Mouse (Mus musculus) heart, embryonic 13.5 days (tissue): ENCODE measurements at regions not wholly inside any gene's neighbourhood (a gene's known extent, or its start where the extent isn't known, plus 50 kb on each side); places are given as distances from the start of the nearest gene placed in this dataset.
"Not testable (repeated sequence)": the region's sequence is repeated elsewhere in the genome, so short reads cannot be mapped to it uniquely, and the experiment has no call there.

ENCODE experiments used
- ATAC-seq: fragments of 200-750 bp; cut with Nextera tagmentation; 2 replicates; pipeline ENCODE4 v1.8.0; 2017; ENCODE audit warnings: moderate TSS enrichment; ENCODE audit not compliant: insufficient number of reproducible peaks, low FRiP score, low TSS enrichment; ENCODE audit errors: extremely low read depth
- H3K27ac ChIP-seq: fragments of 300-500 bp; sonication (generic); replicated peaks from 2 replicates; pipeline ENCODE4 v1.5.1; 2015; ENCODE audit warnings: moderate library complexity, mild to moderate bottlenecking, inconsistent platforms
- H3K27me3 ChIP-seq: fragments of 300-500 bp; sonication (generic); replicated peaks from 2 replicates; pipeline ENCODE4 v1.6.1; 2015; ENCODE audit warnings: mild to moderate bottlenecking, inconsistent platforms
- H3K36me3 ChIP-seq: fragments of 300-500 bp; sonication (generic); 2 replicates; pipeline ENCODE4 v1.6.1; 2015; ENCODE audit warnings: mild to moderate bottlenecking, inconsistent platforms
- H3K4me1 ChIP-seq: fragments of 300-500 bp; sonication (generic); 2 replicates; pipeline ENCODE4 v1.6.1; 2015; ENCODE audit warnings: inconsistent platforms
- H3K4me2 ChIP-seq: fragments of 300-500 bp; sonication (generic); 2 replicates; pipeline ENCODE4 v1.6.1; 2015; ENCODE audit warnings: inconsistent platforms, mild to moderate bottlenecking, moderate library complexity
- H3K4me3 ChIP-seq: fragments of 300-500 bp; sonication (generic); 2 replicates; pipeline ENCODE4 v1.5.1; 2015; ENCODE audit warnings: moderate library complexity, mild to moderate bottlenecking, inconsistent platforms
- H3K9ac ChIP-seq: fragments of 300-500 bp; sonication (generic); 2 replicates; pipeline ENCODE4 v1.6.1; 2015; ENCODE audit warnings: inconsistent platforms, mild to moderate bottlenecking, moderate library complexity
- H3K9me3 ChIP-seq: fragments of 300-500 bp; sonication (generic); 2 replicates; pipeline ENCODE4 v1.6.1; 2016; ENCODE audit warnings: inconsistent platforms
- WGBS: fragments of 180-500 bp; shearing (Covaris S2); methylation state at CpG from one replicate; pipeline ENCODE4 v1.1.7; 2015; ENCODE audit warnings: mixed read lengths; 5-methylcytosine and 5-hydroxymethylcytosine counted together

GRCm38 (mm10) chr3:40339492-40340030 is 191.5 kb upstream of the Intu start:
- ATAC-seq: no peak

GRCm38 (mm10) chr3:40355103-40355502 is 176.0 kb upstream of the Intu start:
- Histone ChIP-seq H3K9me3 (no peaks in the 10 kb centered on the region), H3K9ac (no peak overlapping the region), H3K4me1 (no peaks in the 10 kb centered on the region), H3K27ac (no peak overlapping the region), H3K36me3 (no peaks in the 10 kb centered on the region), H3K27me3 (no peaks in the 10 kb centered on the region), H3K4me3 (no peak overlapping the region), H3K4me2 (no peak overlapping the region)
- ATAC-seq: no peak
- WGBS: 74% methylated on average over 4 of the region's 4 CpGs

More at GRCm38 (mm10) chr3:40339492-40340030, 191.5 kb upstream of the Intu start:
- Histone ChIP-seq H3K27me3 (no peaks in the 10 kb centered on the region), H3K36me3 (no peaks in the 10 kb centered on the region), H3K27ac (no peak overlapping the region), H3K4me3 (no peak overlapping the region), H3K9ac (no peak overlapping the region), H3K4me1 (no peaks in the 10 kb centered on the region), H3K9me3 (no peaks in the 10 kb centered on the region), H3K4me2 (no peak overlapping the region)
- WGBS: 74% methylated on average over 5 of the region's 5 CpGs

GRCm38 (mm10) chr3:40368421-40368820 is 162.7 kb upstream of the Intu start:
- no peaks in the 10 kb centered on the region for H3K36me3 ChIP-seq
- no peak overlapping the region for H3K4me3 ChIP-seq
- ATAC-seq: no peak
- H3K4me1 ChIP-seq: no peaks in the 10 kb centered on the region
- no peaks in the 10 kb centered on the region for H3K27me3 ChIP-seq
- H3K27ac ChIP-seq: no peak overlapping the region
- no peak overlapping the region for H3K4me2 ChIP-seq
- WGBS: 73% methylated on average over 4 of the region's 4 CpGs
- H3K9ac ChIP-seq: no peak overlapping the region
- H3K9me3 ChIP-seq: no peaks in the 10 kb centered on the region

- Histone ChIP-seq H3K27ac (no peak overlapping the region), H3K4me1 (no peaks in the 10 kb centered on the region), H3K9me3 (no peaks in the 10 kb centered on the region), H3K4me3 (no peak overlapping the region), H3K9ac (no peak overlapping the region), H3K36me3 (no peaks in the 10 kb centered on the region), H3K27me3 (no peaks in the 10 kb centered on the region), H3K4me2 (no peak overlapping the region)
- ATAC-seq: no peak
- 57% methylated on average over 7 of the region's 7 CpGs for WGBS
These were observed 159.7 kb upstream of the Intu start for GRCm38 (mm10) chr3:40371411-40371810.

- H3K4me3 ChIP-seq, H3K27me3 ChIP-seq, H3K9ac ChIP-seq, H3K4me1 ChIP-seq, H3K27ac ChIP-seq, ATAC-seq, H3K9me3 ChIP-seq, H3K4me2 ChIP-seq, H3K36me3 ChIP-seq: not testable (repeated sequence)
These were observed 154.9 kb upstream of the Intu start for GRCm38 (mm10) chr3:40376220-40376619.

GRCm38 (mm10) chr3:40377416-40377815 is 153.7 kb upstream of the Intu start:
- 68% methylated on average over 7 of the region's 7 CpGs for WGBS
- H3K4me1 ChIP-seq: no peaks in the 10 kb centered on the region
- H3K27ac ChIP-seq: no peak overlapping the region
- H3K36me3 ChIP-seq: no peaks in the 10 kb centered on the region
- H3K4me2 ChIP-seq: no peak overlapping the region
- H3K9ac ChIP-seq: no peak overlapping the region
- H3K9me3 ChIP-seq: no peaks in the 10 kb centered on the region
- no peak for ATAC-seq
- H3K4me3 ChIP-seq: no peak overlapping the region
- H3K27me3 ChIP-seq: no peaks in the 10 kb centered on the region

GRCm38 (mm10) chr3:40379063-40379462 is 152.0 kb upstream of the Intu start:
- H3K4me1 ChIP-seq: no peaks in the 10 kb centered on the region
- no peak overlapping the region for H3K27ac ChIP-seq
- WGBS: 64% methylated on average over 2 of the region's 2 CpGs
- H3K4me2 ChIP-seq: no peak overlapping the region
- H3K36me3 ChIP-seq: no peaks in the 10 kb centered on the region
- ATAC-seq: no peak
- no peak overlapping the region for H3K4me3 ChIP-seq
- no peak overlapping the region for H3K9ac ChIP-seq
- no peaks in the 10 kb centered on the region for H3K9me3 ChIP-seq
- no peaks in the 10 kb centered on the region for H3K27me3 ChIP-seq

GRCm38 (mm10) chr3:40391631-40392030 is 139.5 kb upstream of the Intu start:
- WGBS: 45% methylated on average over 6 of the region's 6 CpGs
- no peak for ATAC-seq
- Histone ChIP-seq H3K4me1 (no peaks in the 10 kb centered on the region), H3K27me3 (peaks cover 4% of the 10 kb centered on the region; the same call in 1 of the 2 replicates), H3K27ac (no peak overlapping the region), H3K9me3 (no peaks in the 10 kb centered on the region), H3K4me2 (no peak overlapping the region), H3K4me3 (no peak overlapping the region), H3K9ac (no peak overlapping the region), H3K36me3 (no peaks in the 10 kb centered on the region)

- Histone ChIP-seq H3K36me3 (no peaks in the 10 kb centered on the region), H3K9me3 (no peaks in the 10 kb centered on the region), H3K4me1 (no peaks in the 10 kb centered on the region), H3K27me3 (peaks cover 4% of the 10 kb centered on the region; the same call in 1 of the 2 replicates), H3K27ac (no peak overlapping the region), H3K4me2 (no peak overlapping the region), H3K4me3 (no peak overlapping the region), H3K9ac (no peak overlapping the region)
- 78% methylated on average over 12 of the region's 12 CpGs for WGBS
- no peak for ATAC-seq
These were observed 132.9 kb upstream of the Intu start for GRCm38 (mm10) chr3:40398184-40398583.

- Histone ChIP-seq H3K36me3 (no peaks in the 10 kb centered on the region), H3K4me1 (no peaks in the 10 kb centered on the region), H3K27ac (no peak overlapping the region), H3K27me3 (no peaks in the 10 kb centered on the region), H3K9ac (no peak overlapping the region), H3K9me3 (no peaks in the 10 kb centered on the region), H3K4me3 (no peak overlapping the region), H3K4me2 (no peak overlapping the region)
- ATAC-seq: no peak
- WGBS: 67% methylated on average over 4 of the region's 4 CpGs
These were observed 127.7 kb upstream of the Intu start for GRCm38 (mm10) chr3:40403402-40403801.

- Histone ChIP-seq H3K4me3 (no peak overlapping the region), H3K27me3 (no peaks in the 10 kb centered on the region), H3K36me3 (no peaks in the 10 kb centered on the region), H3K9me3 (no peaks in the 10 kb centered on the region), H3K27ac (no peak overlapping the region), H3K4me2 (no peak overlapping the region), H3K9ac (no peak overlapping the region), H3K4me1 (peaks cover 7% of the 10 kb centered on the region)
- WGBS: 74% methylated on average over 18 of the region's 18 CpGs
- ATAC-seq: no peak
These were observed 125.8 kb upstream of the Intu start for GRCm38 (mm10) chr3:40405095-40405948.

GRCm38 (mm10) chr3:40405949-40406236 is 125.2 kb upstream of the Intu start:
- 79% methylated on average over 2 of the region's 2 CpGs for WGBS
- Histone ChIP-seq H3K27me3 (no peaks in the 10 kb centered on the region), H3K4me2 (no peak overlapping the region), H3K4me3 (no peak overlapping the region), H3K4me1 (peaks cover 10% of the 10 kb centered on the region), H3K36me3 (no peaks in the 10 kb centered on the region), H3K9me3 (no peaks in the 10 kb centered on the region), H3K9ac (no peak overlapping the region), H3K27ac (no peak overlapping the region)
- no peak for ATAC-seq
